Comparison of ENCODE assay signal across 25 mouse cellular contexts in the genomic region with DNA sequence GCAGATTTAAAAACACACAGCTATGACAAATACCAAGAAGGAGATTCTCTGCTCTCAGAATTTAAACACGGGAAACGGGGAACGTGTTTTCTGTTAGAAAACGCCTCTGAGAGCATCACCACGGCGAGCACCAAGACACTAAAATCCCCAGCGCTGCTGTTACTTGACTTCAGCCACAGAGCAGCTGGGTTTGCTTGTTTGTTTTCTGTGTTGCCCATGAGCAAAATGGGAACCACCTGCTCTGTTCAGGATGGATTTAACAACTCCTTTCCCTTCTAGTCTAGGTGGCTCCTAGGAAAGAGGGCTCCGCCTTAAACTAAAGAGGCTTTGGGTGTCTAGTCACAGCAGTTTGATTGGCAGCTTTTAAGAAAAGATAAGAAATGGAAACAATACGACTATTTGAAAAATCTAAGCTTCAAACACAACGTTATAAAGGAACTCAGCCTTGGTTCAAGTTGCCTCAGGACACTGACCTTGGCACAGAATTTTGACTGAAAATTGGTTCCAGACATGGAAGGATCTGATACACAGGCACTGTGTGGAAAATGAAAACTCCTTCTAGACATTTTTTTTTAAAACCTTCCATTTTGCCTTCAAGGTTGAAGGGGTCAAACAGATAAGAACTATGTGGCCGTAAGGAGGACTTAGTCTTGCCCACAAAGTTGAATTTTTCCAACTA. TPM values are rescaled to one million over a fixed set of nuclear protein-coding genes. Genes with fewer than 3 reads are reported as not detected.
DNase-seq lines count a peak whose midpoint lies in the region; ATAC-seq lines count a peak whose summit lies in the region.
"Had no signal": no experiment of that assay in that cellular context is flagged by ENCODE, and none has a peak within 500 bp of the region (broad histone marks: within the 10 kb centered on the region; RNA-seq: fewer than 3 reads in every experiment).

No protein-coding gene starts in this region.

- no peaks in the 10 kb centered on the region for H3K27me3 ChIP-seq in midbrain, embryonic 11.5 days (ENCODE audit: control insufficient read depth, insufficient read depth, low read length)
- no peaks in the 10 kb centered on the region; the same call in 1 of the 2 replicates for H3K27me3 ChIP-seq in midbrain, embryonic 10.5 days (ENCODE audit: low read depth, poor library complexity, severe bottlenecking)
- no peaks in the 10 kb centered on the region for H3K27me3 ChIP-seq in embryonic facial prominence, embryonic 11.5 days (ENCODE audit: control insufficient read depth, insufficient read depth, low read length)
- no peaks in the 10 kb centered on the region for H3K27me3 ChIP-seq in embryonic facial prominence, embryonic 14.5 days (replicated peaks; ENCODE audit: control insufficient read depth, insufficient read depth, low read length)
- H3K27me3 ChIP-seq in hindbrain, embryonic 11.5 days (ENCODE audit: control insufficient read depth, insufficient read depth, low read length), result no peaks in the 10 kb centered on the region
- H3K27me3 ChIP-seq: heart, embryonic 12.5 days; heart, embryonic 15.5 days; hindbrain, embryonic 12.5 days; hindbrain, embryonic 15.5 days had no signal

- no peak overlapping the region for H3K27ac ChIP-seq in midbrain, embryonic 11.5 days (ENCODE audit: low read depth, low read length)
- no peak overlapping the region for H3K27ac ChIP-seq in midbrain, embryonic 10.5 days (replicated peaks)
- 0 out of 2 replicates have a peak overlapping the region, but pooled peaks have one; percentile 3 for H3K27ac ChIP-seq in embryonic facial prominence, embryonic 11.5 days (replicated peaks; ENCODE audit: low read depth, low read length)
- H3K27ac ChIP-seq in embryonic facial prominence, embryonic 14.5 days (replicated peaks; ENCODE audit: low read depth, low read length), result no peak overlapping the region; the same call in 1 of the 2 replicates
- H3K27ac ChIP-seq in hindbrain, embryonic 11.5 days (ENCODE audit: low read depth, low read length), result no peak overlapping the region
- H3K27ac ChIP-seq: heart, embryonic 15.5 days; hindbrain, embryonic 12.5 days; hindbrain, embryonic 15.5 days had no signal

- ATAC-seq in midbrain, embryonic 11.5 days (ENCODE audit: low FRiP score), result no peak
- no peak for ATAC-seq in embryonic facial prominence, embryonic 11.5 days (replicated peaks; ENCODE audit: insufficient number of reproducible peaks, low FRiP score, low TSS enrichment, low read depth)
- ATAC-seq in embryonic facial prominence, embryonic 14.5 days (ENCODE audit: low read depth), result no peak
- no peak for ATAC-seq in hindbrain, embryonic 11.5 days (ENCODE audit: low FRiP score)
- ATAC-seq: activated CD4-positive, CD25-positive, alpha-beta regulatory T cell, adult 4 months; CD4-positive, CD25-positive, alpha-beta regulatory T cell, adult 4 months; forebrain, embryonic 14.5 days; intestine, postnatal 0 days had no signal

- no peak overlapping the region for H3K4me3 ChIP-seq in midbrain, embryonic 11.5 days (ENCODE audit: low read depth, low read length)
- no peak overlapping the region for H3K4me3 ChIP-seq in midbrain, embryonic 10.5 days
- no peak overlapping the region for H3K4me3 ChIP-seq in embryonic facial prominence, embryonic 11.5 days (ENCODE audit: low read depth, low read length)
- no peak overlapping the region for H3K4me3 ChIP-seq in embryonic facial prominence, embryonic 14.5 days (ENCODE audit: low read depth, low read length)
- no peak overlapping the region for H3K4me3 ChIP-seq in hindbrain, embryonic 11.5 days (ENCODE audit: low read depth, low read length)
- H3K4me3 ChIP-seq: heart, embryonic 12.5 days; heart, embryonic 15.5 days; hindbrain, embryonic 12.5 days; hindbrain, embryonic 15.5 days had no signal

- no peaks in the 10 kb centered on the region for H3K9me3 ChIP-seq in midbrain, embryonic 11.5 days (ENCODE audit: control insufficient read depth, low read length)
- 0 out of 2 replicates have a peak, but pooled peaks cover 4% of the 10 kb centered on the region for H3K9me3 ChIP-seq in midbrain, embryonic 10.5 days (replicated peaks)
- H3K9me3 ChIP-seq in embryonic facial prominence, embryonic 11.5 days (replicated peaks; ENCODE audit: control insufficient read depth, low read length), result no peaks in the 10 kb centered on the region
- H3K9me3 ChIP-seq in embryonic facial prominence, embryonic 14.5 days (ENCODE audit: control insufficient read depth, low read length), result no peaks in the 10 kb centered on the region
- no peaks in the 10 kb centered on the region; the same call in 1 of the 2 replicates for H3K9me3 ChIP-seq in hindbrain, embryonic 11.5 days (ENCODE audit: control insufficient read depth, low read length)
- H3K9me3 ChIP-seq: hindbrain, embryonic 12.5 days; hindbrain, embryonic 15.5 days had no signal

- no peaks in the 10 kb centered on the region for H3K36me3 ChIP-seq in midbrain, embryonic 11.5 days (ENCODE audit: control insufficient read depth, insufficient read depth, low read length)
- H3K36me3 ChIP-seq in midbrain, embryonic 10.5 days, result no peaks in the 10 kb centered on the region
- H3K36me3 ChIP-seq in embryonic facial prominence, embryonic 11.5 days (replicated peaks; ENCODE audit: control insufficient read depth, insufficient read depth, low read depth, low read length), result no peaks in the 10 kb centered on the region
- H3K36me3 ChIP-seq in embryonic facial prominence, embryonic 14.5 days (ENCODE audit: control insufficient read depth, insufficient read depth, low read length), result no peaks in the 10 kb centered on the region
- no peaks in the 10 kb centered on the region for H3K36me3 ChIP-seq in hindbrain, embryonic 11.5 days (ENCODE audit: control insufficient read depth, insufficient read depth, low read length)
- H3K36me3 ChIP-seq: heart, embryonic 12.5 days; heart, embryonic 15.5 days; hindbrain, embryonic 12.5 days; hindbrain, embryonic 15.5 days had no signal

- H3K4me2 ChIP-seq in midbrain, embryonic 11.5 days, result no peak overlapping the region
- no peak overlapping the region for H3K4me2 ChIP-seq in embryonic facial prominence, embryonic 11.5 days (ENCODE audit: low read depth, low read length)
- peak overlapping the region; percentile 17; the same call in 1 of the 2 replicates for H3K4me2 ChIP-seq in embryonic facial prominence, embryonic 14.5 days (ENCODE audit: low read depth, low read length)
- no peak overlapping the region for H3K4me2 ChIP-seq in hindbrain, embryonic 11.5 days (replicated peaks; ENCODE audit: low read depth, low read length)
- H3K4me2 ChIP-seq: heart, embryonic 12.5 days; heart, embryonic 15.5 days; hindbrain, embryonic 12.5 days; hindbrain, embryonic 15.5 days had no signal

- WGBS in midbrain, embryonic 11.5 days, result 83% methylated on average over 11 of the region's 11 CpGs
- WGBS in midbrain, embryonic 10.5 days, result 69% methylated on average over 11 of the region's 11 CpGs
- 32% methylated on average over 11 of the region's 11 CpGs for WGBS in embryonic facial prominence, embryonic 11.5 days
- WGBS in embryonic facial prominence, embryonic 14.5 days, result 36% methylated on average over 11 of the region's 11 CpGs
- 79% methylated on average over 11 of the region's 11 CpGs for WGBS in hindbrain, embryonic 11.5 days

- H3K4me1 ChIP-seq in midbrain, embryonic 11.5 days (ENCODE audit: control insufficient read depth, insufficient read depth, low read length), result peaks cover 11% of the 10 kb centered on the region
- H3K4me1 ChIP-seq in midbrain, embryonic 10.5 days, result peaks cover 32% of the 10 kb centered on the region
- no peaks in the 10 kb centered on the region for H3K4me1 ChIP-seq in embryonic facial prominence, embryonic 11.5 days (ENCODE audit: control insufficient read depth, insufficient read depth, low read length)
- H3K4me1 ChIP-seq in embryonic facial prominence, embryonic 14.5 days (ENCODE audit: control insufficient read depth, insufficient read depth, low read length), result peaks cover 20% of the 10 kb centered on the region
- H3K4me1 ChIP-seq in hindbrain, embryonic 11.5 days (replicated peaks; ENCODE audit: control insufficient read depth, insufficient read depth, low read length), result no peaks in the 10 kb centered on the region

- no peak overlapping the region for H3K9ac ChIP-seq in midbrain, embryonic 11.5 days (ENCODE audit: low read length)
- no peak overlapping the region for H3K9ac ChIP-seq in embryonic facial prominence, embryonic 11.5 days (replicated peaks; ENCODE audit: low read length)
- H3K9ac ChIP-seq in embryonic facial prominence, embryonic 14.5 days (ENCODE audit: low read depth, low read length), result no peak overlapping the region
- no peak overlapping the region for H3K9ac ChIP-seq in hindbrain, embryonic 11.5 days (ENCODE audit: low read depth, low read length)
- H3K9ac ChIP-seq: heart, embryonic 12.5 days; heart, embryonic 15.5 days; hindbrain, embryonic 12.5 days; hindbrain, embryonic 15.5 days had no signal

- DNase-seq in midbrain, embryonic 11.5 days (ENCODE audit: low spot score, missing footprints), result peak; percentile 62
- DNase-seq in midbrain, embryonic 10.5 days (ENCODE audit: low spot score), result no peak
- DNase-seq in embryonic facial prominence, embryonic 11.5 days (ENCODE audit: low spot score), result peak; percentile 80
- DNase-seq in embryonic facial prominence, embryonic 14.5 days (ENCODE audit: low spot score), result no peak
- no peak for DNase-seq in hindbrain, embryonic 11.5 days (ENCODE audit: low spot score)
- no peak for DNase-seq in retina, embryonic 14.5 days (ENCODE audit: low spot score)
- DNase-seq: adrenal gland, adult 8-10 months; adrenal gland, postnatal 25 days; cerebellum, adult 11-12 months; cerebellum, adult 8-10 months; cerebellum, postnatal 10 days; cerebellum, postnatal 36 days; gastrocnemius, postnatal 25 days; heart, adult 18-20 months; heart, postnatal 10 days; heart, postnatal 36 days; kidney, adult 2 months had no signal

RNA-seq across cellular contexts. Expression of gene Csrp2, which starts 2.8 kb away (rescaled TPM):
- polyA plus RNA-seq in midbrain, embryonic 11.5 days (2014; fragmentation: Nextera tagmentation; extraction: Ambion mirVana), result 165 and 166 TPM in 2 replicates
- 172 and 183 TPM in 2 replicates for polyA plus RNA-seq in midbrain, embryonic 10.5 days (2016; fragmentation: Nextera tagmentation; extraction: Ambion mirVana)
- 264 and 268 TPM in 2 replicates for polyA plus RNA-seq in embryonic facial prominence, embryonic 11.5 days (2014; fragmentation: Nextera tagmentation; extraction: Ambion mirVana)
- 165 and 169 TPM in 2 replicates for polyA plus RNA-seq in embryonic facial prominence, embryonic 14.5 days (2014; fragmentation: Nextera tagmentation; extraction: Ambion mirVana)
- 150 and 156 TPM in 2 replicates for polyA plus RNA-seq in hindbrain, embryonic 11.5 days (2014; fragmentation: Nextera tagmentation; extraction: Ambion mirVana)

Comparison
In these comparisons a context has a peak if more than half of its experiments do, and no peak if none do; other contexts are left out.
1. DNase-seq: peak in midbrain, embryonic 11.5 days (single experiment) and embryonic facial prominence, embryonic 11.5 days (single experiment); none in midbrain, embryonic 10.5 days (single experiment), embryonic facial prominence, embryonic 14.5 days (single experiment), hindbrain, embryonic 11.5 days (single experiment) and retina, embryonic 14.5 days (single experiment).